Mouse (Mus musculus) right cerebral cortex, adult 18-20 months (tissue): ENCODE measurements around the gene Syt7.

Experiments used
- DNase-seq: peaks from one replicate; pipeline ENCODE4 v3.0.0; 2022; ENCODE audit warnings: mixed read lengths

The Syt7 gene

DNA sequence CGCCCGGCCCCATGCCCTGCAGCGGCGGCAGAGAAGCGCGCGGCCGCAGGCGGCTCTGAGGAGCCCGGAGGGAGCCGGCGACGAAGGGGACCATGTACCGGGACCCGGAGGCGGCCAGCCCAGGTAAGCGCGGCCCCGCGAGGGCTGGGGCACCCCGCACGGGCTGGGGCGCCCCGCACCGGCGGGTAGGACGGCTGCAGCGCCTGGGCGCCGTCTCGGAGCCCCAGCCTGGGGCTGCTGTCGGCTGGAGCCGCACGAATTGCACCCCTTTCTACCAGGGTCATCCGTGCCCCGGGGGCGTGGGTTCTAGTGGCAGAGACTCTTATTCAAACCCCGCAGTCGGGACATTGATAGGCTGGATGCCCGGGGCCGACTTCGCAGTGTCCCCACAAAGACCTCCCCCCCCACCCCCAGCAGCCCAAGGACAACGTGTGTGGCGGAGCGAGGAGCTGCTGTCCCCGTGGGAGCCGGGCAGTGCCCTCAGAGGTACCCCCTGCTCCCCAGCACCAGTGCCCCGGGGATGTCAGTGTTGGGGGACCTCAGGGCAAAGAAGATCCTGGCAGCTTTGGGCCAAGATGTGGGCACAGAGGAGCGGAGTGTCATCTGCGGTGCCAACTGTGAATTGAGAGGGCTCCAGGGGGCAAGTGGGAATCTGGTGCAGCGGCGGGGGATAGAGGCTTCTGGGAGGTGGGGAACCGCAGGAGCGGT is 655 bp downstream of the Syt7 start:
- DNase-seq = no peak

DNA sequence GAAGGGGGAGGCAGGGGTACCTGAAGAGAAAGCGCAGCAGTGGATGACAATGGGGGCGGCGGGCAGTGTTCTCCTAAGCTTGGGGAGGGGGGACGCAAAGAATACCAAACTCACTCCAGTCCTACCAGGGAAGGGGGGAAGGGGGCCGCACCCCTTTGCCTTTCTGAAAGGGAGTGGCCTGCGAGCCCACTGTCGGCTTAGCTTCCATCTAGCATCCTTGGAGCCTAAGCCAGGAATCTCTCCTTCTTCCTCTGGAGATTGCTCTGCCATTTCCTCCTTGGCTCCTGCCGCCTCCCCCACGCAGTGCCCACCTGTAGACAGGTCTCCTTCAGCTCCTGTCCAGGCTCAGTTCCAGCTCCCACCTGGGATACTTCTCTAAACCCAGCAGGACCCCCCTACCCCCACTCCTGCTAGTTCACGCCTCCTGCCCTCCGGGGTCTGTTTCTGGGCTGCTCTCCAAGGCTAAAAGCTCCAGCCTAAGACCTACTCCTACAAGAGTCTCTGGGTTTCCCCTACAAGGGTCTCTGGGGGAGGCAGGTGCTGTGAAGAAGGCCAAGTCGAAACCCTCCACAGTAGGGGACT is 1.3 kb downstream of the Syt7 start:
- no peak for DNase-seq

DNA sequence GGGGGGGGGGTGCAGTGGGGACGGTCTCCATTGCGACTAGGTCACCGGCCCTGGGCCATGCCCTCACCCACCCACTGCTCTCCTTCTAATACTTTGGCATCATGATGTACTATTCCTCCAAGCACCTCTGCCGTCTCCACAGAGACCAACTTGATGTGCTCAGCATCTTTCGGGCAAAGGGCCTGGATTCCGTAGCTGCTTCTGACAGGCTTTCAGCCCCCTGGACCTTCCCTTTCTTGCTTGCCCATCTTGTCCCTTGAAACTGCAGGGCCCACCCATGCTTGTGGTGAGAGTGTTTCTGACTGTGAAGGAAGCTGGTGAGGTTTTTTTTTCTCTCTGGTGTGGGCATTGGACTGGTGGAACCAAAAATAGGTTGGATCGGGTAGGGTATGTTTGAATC is 2.1 kb downstream of the Syt7 start:
- DNase-seq = no peak

DNA sequence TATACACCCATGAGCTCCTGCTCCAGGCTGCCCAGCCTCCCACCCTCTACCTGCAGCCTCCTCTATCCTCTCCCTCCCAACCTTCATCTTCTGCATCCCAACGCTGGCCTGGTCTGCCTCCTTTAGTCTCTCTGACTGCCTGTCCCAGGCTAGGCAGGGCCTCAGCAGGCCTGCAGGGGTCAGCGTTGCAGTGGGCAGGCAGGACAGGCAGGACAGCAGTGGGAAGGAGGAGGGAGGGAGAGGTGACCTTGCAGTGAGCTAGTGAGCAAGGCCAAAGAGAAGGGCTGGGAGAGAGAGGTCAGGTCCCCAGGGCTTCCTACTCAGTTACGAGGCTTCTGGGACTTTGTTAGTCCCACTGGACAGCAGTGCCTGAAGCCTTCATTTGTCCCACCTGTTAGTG is 3.1 kb downstream of the Syt7 start:
- no peak for DNase-seq

DNA sequence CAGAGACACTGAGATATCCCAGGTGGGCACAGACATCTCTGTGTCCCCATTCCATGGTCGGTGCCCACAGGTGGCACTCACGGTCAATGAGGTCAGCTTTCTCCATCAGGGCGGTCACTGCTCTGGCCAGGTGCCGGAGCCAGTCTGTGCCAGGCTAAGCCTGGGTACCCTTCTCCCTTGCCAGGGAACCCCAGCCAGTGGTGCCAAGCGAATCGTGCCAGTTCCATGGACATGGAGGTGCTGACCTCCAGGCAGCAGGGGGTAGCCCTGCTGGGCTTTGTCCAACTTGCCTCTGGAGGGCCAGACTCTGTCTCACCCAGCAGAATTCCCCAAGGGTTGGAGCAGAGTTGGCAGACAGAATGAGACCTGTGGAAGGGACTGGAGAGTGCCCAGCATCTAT is 4.6 kb downstream of the Syt7 start:
- DNase-seq = no peak

DNA sequence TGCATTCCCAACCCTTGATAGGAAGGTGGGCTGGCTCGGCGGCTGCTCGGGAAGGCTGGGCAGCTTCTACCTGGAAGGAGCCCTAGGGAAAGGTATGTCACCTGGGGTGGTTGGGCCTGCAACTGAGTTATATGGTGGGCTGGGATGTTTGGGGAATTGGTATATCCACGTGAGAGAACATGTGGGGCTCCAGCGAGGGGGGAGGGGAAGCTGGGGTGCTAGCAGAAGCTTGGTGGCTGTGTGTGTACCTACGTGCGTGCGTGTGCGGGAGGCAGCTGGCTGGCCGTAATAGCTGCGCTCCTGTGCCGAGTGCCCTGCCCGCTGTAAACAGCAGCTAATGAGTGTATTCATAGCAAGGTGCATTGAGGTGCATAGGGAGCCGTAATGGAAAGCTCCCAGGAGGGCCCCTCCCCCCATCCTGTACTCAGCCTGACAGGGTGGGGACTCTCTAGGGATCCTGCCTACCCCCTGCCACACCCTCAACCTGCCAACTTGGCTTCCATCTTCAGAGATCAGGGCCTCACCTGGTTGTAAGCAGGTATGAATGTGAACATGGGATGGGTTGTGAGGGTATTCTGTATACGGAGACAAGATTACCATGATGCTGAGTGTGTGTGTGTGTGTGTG is 5.1 kb downstream of the Syt7 start:
- no peak for DNase-seq

DNA sequence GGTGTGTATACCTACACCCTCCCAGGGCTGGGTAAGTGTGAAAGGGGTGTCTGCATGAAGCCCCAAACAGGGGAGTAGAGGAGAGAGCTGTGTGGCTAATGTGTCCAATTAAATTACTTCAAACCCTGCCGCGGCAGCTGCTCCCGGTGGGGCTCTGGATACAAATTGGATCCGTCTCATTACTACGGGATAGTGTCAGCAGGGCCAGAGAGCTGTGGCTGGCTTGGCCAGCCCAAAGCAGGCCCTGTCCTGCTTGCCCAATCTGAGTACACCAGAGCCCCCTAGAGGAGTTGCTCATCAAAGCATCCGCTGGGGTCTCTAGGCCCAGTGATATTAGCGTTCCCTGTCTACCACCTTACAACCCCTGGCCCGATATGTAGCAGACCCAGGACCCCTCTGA is 6.3 kb downstream of the Syt7 start:
- no peak for DNase-seq

DNA sequence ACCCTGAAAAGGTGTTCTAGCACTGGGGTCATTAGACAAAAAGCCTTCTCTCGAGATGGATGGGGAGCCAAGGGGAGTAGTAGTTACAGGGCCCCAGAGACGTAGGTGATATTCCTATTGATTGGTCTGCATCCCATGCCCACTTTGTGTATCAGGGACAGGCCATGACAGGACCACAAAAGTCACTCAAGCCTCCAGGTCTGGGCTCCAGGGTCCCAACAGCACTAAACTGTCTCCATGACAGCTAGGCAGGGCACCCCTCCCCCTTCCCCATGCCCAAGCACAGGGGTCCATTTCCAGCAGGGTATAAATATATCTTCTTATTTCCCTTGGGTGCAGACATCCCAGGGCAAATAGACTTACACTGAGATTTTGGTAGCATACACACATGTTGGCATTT is 8.1 kb downstream of the Syt7 start:
- no peak for DNase-seq

DNA sequence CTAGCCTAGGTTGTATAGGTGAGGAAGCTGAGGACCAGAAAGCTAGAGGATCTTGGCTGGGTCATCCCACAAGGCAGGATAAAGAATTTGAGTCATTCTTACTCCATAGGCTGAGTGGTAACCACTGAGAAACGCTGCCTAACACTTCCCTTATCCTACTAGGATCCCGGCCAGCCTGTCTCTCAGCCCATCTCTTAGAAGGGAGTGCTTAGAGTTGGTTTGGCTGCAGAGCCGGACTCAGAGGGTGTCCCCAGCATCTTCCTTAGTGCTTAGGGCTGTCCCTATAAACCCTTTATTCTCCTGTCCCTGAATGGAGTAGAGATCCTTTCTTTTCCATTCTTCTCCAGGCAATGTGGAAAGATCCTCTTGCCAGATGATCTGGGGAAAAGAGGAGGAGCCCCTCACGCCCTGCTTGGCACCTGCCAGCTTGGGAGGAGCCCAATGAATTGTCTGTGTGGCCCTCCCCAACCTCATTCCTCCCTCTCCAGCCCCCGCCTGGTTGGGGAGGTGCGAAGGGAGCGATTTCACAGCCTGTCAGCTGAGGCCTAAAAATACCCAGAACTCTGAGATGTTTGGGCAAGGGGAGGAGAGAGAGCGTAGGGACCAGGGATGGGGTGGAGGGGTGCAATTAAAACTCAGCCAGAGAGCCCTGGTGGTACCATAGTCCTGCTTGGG is 8.7 kb downstream of the Syt7 start:
- peak; percentile 90 for DNase-seq

DNA sequence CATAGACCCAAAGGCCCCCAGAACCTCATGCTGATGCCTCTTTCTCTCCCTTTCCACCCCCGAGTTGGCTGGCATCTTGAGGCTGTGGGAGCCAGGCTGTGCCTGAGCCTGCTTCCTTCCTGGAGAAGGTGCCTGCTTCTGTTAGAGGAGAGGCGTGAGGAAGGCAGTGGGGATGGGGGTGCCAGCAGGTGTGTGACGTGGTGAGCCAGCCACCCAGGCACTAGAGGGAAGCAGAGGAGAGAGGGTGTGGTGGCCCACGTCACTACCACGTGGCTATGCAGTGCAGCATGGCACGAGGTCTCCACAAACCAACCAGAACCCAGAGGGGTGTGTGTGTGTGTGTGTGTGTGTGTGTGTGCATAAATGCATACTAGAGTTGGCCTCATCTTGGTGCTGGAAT is 9.4 kb downstream of the Syt7 start:
- peak; percentile 94 for DNase-seq

DNA sequence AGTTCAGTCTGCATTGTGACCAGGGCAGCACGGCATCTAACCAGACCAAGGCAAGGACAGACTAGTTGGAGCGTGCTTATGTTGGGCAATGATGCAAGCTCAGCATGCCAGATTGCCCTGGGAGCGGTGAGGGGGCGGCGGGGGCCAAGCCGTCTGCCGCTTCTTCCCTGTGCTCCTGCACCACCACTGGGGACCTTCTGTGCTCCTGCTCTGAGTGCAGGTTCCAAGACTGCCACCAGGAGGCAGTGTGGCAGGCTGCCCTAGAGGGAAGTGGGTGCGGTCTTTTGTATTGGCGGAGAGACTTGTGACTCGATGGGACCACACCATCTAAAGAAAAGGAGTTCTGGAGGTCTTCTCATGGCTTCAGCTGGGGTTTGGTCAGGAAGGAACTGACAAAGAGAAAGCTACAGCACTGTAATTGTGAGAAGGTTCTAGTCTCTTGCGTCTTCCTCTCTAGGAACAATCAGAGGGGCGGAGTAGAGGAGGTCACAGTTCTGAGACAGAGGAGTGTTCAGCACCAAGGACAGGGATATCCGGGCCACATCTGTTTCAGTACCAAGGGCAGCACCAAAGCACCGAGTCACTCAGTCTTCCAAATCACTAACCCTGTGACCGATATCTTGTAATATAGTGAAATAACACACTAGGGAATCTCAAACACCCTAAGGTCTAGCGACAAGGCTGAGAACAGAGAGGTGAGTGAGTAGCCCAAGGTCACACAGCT is 14.0 kb downstream of the Syt7 start:
- no peak for DNase-seq

DNA sequence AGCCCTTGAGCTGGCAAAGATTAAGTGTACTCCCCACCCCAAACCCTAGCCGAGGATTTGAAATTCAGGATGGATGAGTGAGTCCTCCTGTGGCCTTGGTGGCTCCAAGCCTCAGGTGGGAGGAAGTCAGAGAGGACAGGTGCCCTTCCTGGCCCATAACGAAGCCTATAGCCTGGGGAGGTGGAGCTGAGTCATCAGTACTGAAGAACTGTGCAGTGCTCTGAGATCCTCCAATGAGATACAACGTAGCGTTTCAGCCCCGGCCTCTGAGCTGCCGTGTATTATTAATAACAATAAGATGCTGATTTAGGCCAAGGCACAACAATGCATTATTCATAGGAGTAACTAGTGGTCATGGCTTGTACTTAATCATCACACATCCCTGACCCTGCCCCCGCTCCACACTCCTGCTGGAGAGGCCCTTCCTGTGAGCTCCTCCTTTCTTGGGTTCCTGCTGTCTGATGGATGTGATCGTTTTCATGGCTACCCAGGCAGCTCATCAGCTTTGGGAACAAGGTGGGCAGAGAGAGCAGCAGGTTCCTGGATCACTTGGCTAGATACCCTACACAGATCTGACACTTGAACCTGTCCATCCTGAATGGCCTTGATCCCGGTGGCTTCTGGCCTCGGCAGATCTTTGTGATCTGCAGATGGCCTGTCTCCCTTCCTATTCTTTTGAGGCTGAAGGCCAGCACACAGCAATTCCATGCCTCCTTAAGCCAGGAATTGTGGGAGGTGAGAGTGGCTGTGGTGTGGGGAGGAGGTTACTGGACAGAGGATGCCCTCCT is 14.9 kb downstream of the Syt7 start:
- DNase-seq = no peak

DNA sequence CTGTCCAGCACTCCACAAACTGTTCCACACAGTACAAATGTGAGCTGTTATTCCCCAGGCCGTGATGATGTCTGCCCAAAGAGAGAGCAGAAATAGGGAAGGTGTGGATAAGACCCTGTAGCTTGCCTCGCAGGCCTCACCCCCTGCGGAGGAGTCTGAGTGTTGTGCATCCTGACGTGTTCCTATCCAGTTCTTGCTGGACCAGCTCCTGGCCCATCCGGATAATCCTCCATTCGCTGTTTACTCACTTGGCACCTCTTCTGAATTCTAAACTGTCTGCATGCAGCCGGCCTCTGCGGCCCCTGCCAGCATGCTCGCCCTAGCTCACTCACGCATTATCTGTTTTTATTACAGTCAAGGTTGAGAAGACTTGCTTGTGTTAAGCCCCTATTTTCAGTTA is 15.5 kb downstream of the Syt7 start:
- DNase-seq = no peak

DNA sequence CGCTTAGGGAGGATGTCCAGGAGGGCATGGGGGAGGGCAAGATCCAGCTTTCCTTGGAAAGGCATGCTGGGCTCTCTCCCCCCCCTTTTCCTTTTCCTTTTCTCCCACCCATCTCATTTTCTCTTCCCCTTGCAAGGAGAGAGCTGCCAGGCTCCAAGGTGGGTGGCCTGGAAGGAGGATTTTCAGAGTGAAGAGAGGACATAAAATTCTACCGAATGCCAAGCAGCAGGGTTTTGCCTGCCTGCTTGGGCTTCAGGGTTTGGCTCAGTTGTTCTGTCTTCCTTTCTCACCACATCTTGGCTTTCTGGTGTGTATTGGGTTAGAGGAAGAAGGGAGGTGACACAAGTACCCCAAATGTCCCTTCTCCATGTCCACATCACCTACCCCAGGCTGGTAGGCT is 16.0 kb downstream of the Syt7 start:
- DNase-seq = no peak

DNA sequence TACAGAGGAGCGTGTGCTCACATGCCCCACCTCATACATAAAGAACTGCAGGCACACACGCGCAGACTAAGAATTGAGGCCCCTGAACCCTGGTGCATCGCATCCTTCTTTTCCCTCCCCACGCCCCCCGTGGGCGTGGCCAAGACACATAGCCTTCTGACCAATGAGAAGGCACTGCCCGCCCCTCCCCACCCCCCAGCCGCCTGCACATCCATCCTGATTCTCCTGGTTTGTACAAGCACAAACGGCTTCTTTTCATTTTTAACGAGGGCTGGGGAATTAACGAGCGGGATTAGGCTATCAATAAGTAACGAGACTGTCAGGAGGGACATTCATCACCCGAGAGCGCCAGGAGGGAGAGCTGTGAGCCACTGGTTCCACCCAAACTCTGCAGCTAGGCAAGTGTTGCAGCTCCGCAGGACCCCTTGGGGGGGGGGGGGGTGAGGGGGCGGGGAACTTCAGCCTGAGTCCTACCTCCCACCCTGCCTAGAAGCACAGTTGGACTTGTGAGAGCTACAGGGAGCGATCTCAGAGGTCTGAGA is 24.9 kb downstream of the Syt7 start:
- no peak for DNase-seq

DNA sequence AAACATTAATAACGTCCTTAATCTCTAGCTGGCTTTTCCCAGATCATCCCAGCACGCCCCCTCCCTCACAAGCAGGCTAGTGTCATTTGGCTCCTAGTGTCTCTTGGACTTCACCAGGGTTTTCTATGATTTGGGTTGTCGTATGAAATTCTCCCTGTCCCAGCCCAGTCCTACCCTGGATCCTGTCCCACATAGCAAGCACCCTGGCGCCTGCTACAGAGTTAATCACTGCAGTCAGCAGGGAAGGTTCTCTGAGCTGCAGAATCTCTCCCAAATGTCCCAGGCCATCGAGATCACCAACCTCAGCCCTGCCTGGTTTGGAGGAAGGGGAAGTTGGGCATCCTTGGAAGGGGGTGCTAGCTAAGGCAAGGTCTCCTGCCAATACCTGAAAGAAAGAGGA is 26.6 kb downstream of the Syt7 start:
- no peak for DNase-seq

DNA sequence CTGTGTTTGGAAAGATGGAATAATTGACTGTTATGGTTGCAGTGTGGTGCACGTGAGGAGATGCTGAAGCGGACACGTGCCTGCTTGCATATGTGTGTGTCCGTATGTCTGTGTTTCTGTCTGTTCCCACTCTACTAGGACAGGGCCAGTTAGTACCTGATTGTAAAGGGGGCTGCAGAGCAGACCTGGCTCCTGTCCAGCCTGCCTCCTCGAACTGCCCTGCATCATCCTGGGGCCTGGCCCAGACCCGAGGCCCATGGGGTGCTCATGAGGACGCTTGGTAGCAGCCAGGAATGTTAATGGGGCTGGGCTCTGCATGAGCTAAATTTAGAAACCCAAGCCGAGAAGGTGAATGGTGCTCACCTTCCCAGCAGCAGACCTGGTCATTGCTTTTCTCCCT is 28.0 kb downstream of the Syt7 start:
- DNase-seq = no peak

DNA sequence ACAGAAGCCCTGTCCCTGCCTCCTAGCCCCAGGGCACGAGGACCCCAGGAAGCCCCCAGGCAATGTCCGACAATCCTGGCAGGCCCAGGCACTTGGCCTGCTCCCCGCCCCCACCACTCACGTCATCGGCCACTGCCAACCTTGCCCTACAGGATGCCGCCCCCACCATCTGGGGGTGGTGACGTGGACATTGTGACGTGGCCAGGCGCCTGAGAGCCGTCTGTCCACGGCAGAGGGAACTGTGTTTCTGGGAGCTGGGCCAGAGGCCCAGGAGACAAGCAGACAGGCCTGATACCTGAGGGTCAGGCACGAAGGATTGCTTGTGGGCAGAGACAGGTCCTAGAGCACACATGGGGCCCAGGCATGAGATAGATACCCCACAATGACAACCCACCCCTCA is 28.5 kb downstream of the Syt7 start:
- DNase-seq = peak; percentile 82

DNA sequence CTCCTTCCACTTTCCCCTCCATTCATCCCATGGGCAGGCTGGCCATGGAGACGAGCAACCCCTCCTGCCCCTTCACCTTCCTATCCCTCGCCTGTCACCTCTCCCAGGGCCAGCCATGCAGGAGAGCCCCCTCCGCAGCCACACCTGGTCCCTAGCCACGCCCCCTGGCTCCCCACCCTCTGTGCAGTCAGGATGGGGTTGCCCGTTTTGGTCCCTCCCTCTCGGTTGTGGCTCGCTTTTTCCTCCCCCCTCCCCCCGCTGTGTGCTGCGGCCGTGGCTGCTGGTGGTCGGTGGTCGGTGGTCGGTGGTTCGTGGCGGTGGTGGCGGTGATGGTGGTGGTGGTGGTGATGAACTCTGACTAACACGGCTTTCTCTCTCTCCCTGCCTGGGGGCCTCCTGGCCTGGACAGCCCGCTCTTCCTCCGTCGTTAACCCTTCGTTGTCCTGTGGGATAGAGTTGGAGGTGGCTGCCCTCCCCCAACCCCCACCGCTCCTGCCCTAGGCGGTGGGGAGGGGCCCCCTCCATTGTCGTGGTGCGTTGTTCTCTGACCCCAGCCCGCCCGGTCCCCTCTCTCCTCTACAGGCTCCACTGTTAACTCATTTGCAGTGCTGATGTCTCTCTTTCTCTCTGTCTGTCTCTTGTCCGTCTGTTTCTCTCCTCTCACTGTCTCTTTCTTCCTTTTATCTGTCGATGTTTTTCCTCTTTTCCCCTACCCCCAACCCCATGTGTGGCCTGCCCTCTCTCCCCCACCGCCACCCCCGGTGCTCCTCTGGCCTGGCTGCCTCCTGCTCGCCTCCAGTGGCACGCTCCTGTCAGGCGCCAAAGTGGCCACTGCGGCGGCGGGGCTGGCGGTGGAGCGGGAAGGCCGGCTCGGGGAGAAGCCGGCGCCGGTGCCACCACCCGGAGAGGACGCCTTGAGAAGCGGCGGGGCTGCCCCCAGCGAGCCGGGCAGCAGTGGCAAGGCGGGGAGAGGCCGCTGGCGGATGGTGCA is 33.4 kb downstream of the Syt7 start:
- DNase-seq = no peak

DNA sequence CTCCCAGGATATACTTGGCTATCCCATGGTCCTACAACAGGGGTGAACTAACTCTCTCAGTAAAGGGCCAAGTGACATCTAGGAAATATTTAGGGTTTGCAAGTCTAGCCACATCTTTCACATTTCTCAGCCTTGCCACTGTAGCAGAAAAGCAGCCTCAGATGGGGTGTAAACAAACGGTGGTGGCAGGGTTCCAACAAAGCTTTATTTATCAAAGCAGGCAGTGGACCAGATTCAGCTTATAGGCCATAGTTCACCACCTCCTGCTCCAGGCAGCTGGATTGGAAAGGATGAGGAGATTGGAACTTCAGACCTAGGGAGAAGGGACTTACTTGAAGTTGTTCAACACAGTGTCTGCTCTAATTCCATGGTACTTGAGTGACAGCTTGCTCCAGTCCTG is 35.9 kb downstream of the Syt7 start:
- no peak for DNase-seq
